In genomic region chr2:97468372-97468771, GRCm38 (mm10) we compare ENCODE assay signal across 9 mouse cellular contexts.
DNase-seq lines count a peak whose midpoint lies in the region; ATAC-seq and TF ChIP-seq lines count a peak whose summit lies in the region.
"Had no signal": no experiment of that assay in that cellular context is flagged by ENCODE, and none has a peak within 500 bp of the region (broad histone marks: within the 10 kb centered on the region; RNA-seq: fewer than 3 reads in every experiment).

No protein-coding gene starts in this region.

- 36% methylated on average over 5 of the region's 5 CpGs for WGBS in lung, embryonic 14.5 days
- 28% methylated on average over 5 of the region's 5 CpGs for WGBS in lung, postnatal 0 days
- WGBS in hindbrain, postnatal 0 days, result 12% methylated on average over 5 of the region's 5 CpGs

- TF ChIP-seq EP300 in lung, postnatal 0 days (IDR thresholded peaks at IDR 0.05), result no peak

- H3K27me3 ChIP-seq in lung, embryonic 14.5 days (ENCODE audit: insufficient read depth, low read length), result peaks cover 6% of the 10 kb centered on the region; the same call in 1 of the 2 replicates
- H3K27me3 ChIP-seq in lung, postnatal 0 days (replicated peaks; ENCODE audit: insufficient read depth, low read length), result no peaks in the 10 kb centered on the region
- H3K27me3 ChIP-seq in hindbrain, postnatal 0 days (ENCODE audit: insufficient read depth, low read length), result no peaks in the 10 kb centered on the region

- no peaks in the 10 kb centered on the region for H3K9me3 ChIP-seq in lung, embryonic 14.5 days (ENCODE audit: low read depth, low read length)
- no peaks in the 10 kb centered on the region for H3K9me3 ChIP-seq in lung, postnatal 0 days (ENCODE audit: low read length)
- H3K9me3 ChIP-seq in hindbrain, postnatal 0 days (ENCODE audit: low read length), result no peaks in the 10 kb centered on the region

- H3K36me3 ChIP-seq in lung, embryonic 14.5 days (ENCODE audit: insufficient read depth), result no peaks in the 10 kb centered on the region
- no peaks in the 10 kb centered on the region for H3K36me3 ChIP-seq in lung, postnatal 0 days (ENCODE audit: insufficient read depth, low read length)
- H3K36me3 ChIP-seq in hindbrain, postnatal 0 days (ENCODE audit: insufficient read depth, low read length), result no peaks in the 10 kb centered on the region

- H3K27ac ChIP-seq in lung, embryonic 14.5 days (ENCODE audit: low read depth), result no peak overlapping the region
- no peak overlapping the region for H3K27ac ChIP-seq in lung, postnatal 0 days (ENCODE audit: low read length)
- peak overlapping the region; percentile 2; the same call in 1 of the 2 replicates for H3K27ac ChIP-seq in hindbrain, postnatal 0 days
- H3K27ac ChIP-seq: macrophage had no signal

- peak; percentile 17 to 32 for DNase-seq in cerebellum, postnatal 25 days
- DNase-seq in cerebellum, postnatal 4 days (ENCODE audit: low spot score in 2 of 2), result no peak
- no peak for DNase-seq in lung, embryonic 14.5 days
- DNase-seq in lung, postnatal 0 days (ENCODE audit: low spot score), result no peak
- peak; percentile 39 for DNase-seq in hindbrain, postnatal 0 days (ENCODE audit: low spot score)
- peak; percentile 42 for DNase-seq in retina, embryonic 14.5 days (ENCODE audit: low spot score)
- DNase-seq in adrenal gland, adult 8-10 months, result no peak

- no peak for TF ChIP-seq CTCF in lung, embryonic 14.5 days (IDR thresholded peaks at IDR 0.05; ENCODE audit: low read depth)
- no peak for TF ChIP-seq CTCF in lung, postnatal 0 days (IDR thresholded peaks at IDR 0.05)
- TF ChIP-seq CTCF in hindbrain, postnatal 0 days (IDR thresholded peaks at IDR 0.05; ENCODE audit: low read depth), result no peak

- peak overlapping the region; percentile 13; the same call in 1 of the 2 replicates for H3K4me2 ChIP-seq in lung, embryonic 14.5 days
- no peak overlapping the region for H3K4me2 ChIP-seq in lung, postnatal 0 days (replicated peaks; ENCODE audit: low read depth, low read length)
- peak overlapping the region; percentile 64 for H3K4me2 ChIP-seq in hindbrain, postnatal 0 days (ENCODE audit: low read depth, low read length)

- H3K4me1 ChIP-seq in lung, embryonic 14.5 days (ENCODE audit: insufficient read depth), result no peaks in the 10 kb centered on the region
- H3K4me1 ChIP-seq in lung, postnatal 0 days (ENCODE audit: insufficient read depth, low read depth, low read length), result no peaks in the 10 kb centered on the region
- H3K4me1 ChIP-seq in hindbrain, postnatal 0 days (ENCODE audit: insufficient read depth, low read length), result 0 out of 2 replicates have a peak, but pooled peaks cover 5% of the 10 kb centered on the region

- H3K9ac ChIP-seq in lung, embryonic 14.5 days, result no peak overlapping the region
- H3K9ac ChIP-seq in lung, postnatal 0 days (replicated peaks; ENCODE audit: low read depth), result no peak overlapping the region
- H3K9ac ChIP-seq in hindbrain, postnatal 0 days (replicated peaks; ENCODE audit: low read length), result peak overlapping the region; percentile 65

- H3K4me3 ChIP-seq in lung, embryonic 14.5 days (ENCODE audit: low read depth, low read length), result no peak overlapping the region
- no peak overlapping the region for H3K4me3 ChIP-seq in lung, postnatal 0 days (ENCODE audit: low read depth, low read length)
- H3K4me3 ChIP-seq in hindbrain, postnatal 0 days (ENCODE audit: low read length), result peak overlapping the region; percentile 64

- no peak for ATAC-seq in lung, embryonic 14.5 days (ENCODE audit: insufficient read depth)
- no peak for ATAC-seq in lung, postnatal 0 days
- no peak for ATAC-seq in hindbrain, postnatal 0 days
- ATAC-seq in megakaryocyte progenitor cell, adult 5-6 weeks (replicated peaks; ENCODE audit: poor library complexity), result no peak

Comparison
In these comparisons a context has a peak if more than half of its experiments do, and no peak if none do; other contexts are left out.
1. DNase-seq: peak in cerebellum, postnatal 25 days (2 of 2), hindbrain, postnatal 0 days (single experiment) and retina, embryonic 14.5 days (single experiment); none in cerebellum, postnatal 4 days (0 of 2), lung, embryonic 14.5 days (single experiment), lung, postnatal 0 days (single experiment) and adrenal gland, adult 8-10 months (single experiment).